Mouse (Mus musculus): ENCODE results near the gene Hrk. TPM values are rescaled to one million over a fixed set of nuclear protein-coding genes. Genes with fewer than 3 reads are reported as not detected.

The Hrk gene
- total RNA-seq, 2 experiments from 2014 or later: not detected

- no peak for ATAC-seq (replicated peaks; ENCODE audit: poor library complexity)
These were observed 3.8 kb upstream of the Hrk start for GRCm38 (mm10) chr5:118160691-118161090.

GRCm38 (mm10) chr5:118165462-118165861 is 1.0 kb downstream of the Hrk start:
- ATAC-seq (replicated peaks; ENCODE audit: poor library complexity): no peak

GRCm38 (mm10) chr5:118167561-118167995 is 3.1 kb downstream of the Hrk start:
- ATAC-seq (replicated peaks; ENCODE audit: poor library complexity): no peak

- 0 out of 2 replicates have a peak, but pooled peaks have one; percentile 30 for ATAC-seq (replicated peaks; ENCODE audit: poor library complexity)
These were observed 5.1 kb downstream of the Hrk start for GRCm38 (mm10) chr5:118169222-118170221.

- ATAC-seq (replicated peaks; ENCODE audit: poor library complexity): peak; percentile 49; the same call in 1 of the 2 replicates
These were observed 6.6 kb downstream of the Hrk start for GRCm38 (mm10) chr5:118170888-118171529.

GRCm38 (mm10) chr5:118171665-118172064 is 7.2 kb downstream of the Hrk start:
- ATAC-seq (replicated peaks; ENCODE audit: poor library complexity): no peak

GRCm38 (mm10) chr5:118172078-118172723 is 7.8 kb downstream of the Hrk start:
- peak; percentile 9; the same call in 1 of the 2 replicates for ATAC-seq (replicated peaks; ENCODE audit: poor library complexity)

GRCm38 (mm10) chr5:118174310-118175009 is 10.0 kb downstream of the Hrk start:
- ATAC-seq (replicated peaks; ENCODE audit: poor library complexity): no peak

GRCm38 (mm10) chr5:118175137-118175536 is 10.7 kb downstream of the Hrk start:
- 0 out of 2 replicates have a peak, but pooled peaks have one; percentile 36 for ATAC-seq (replicated peaks; ENCODE audit: poor library complexity)

GRCm38 (mm10) chr5:118177640-118178039 is 13.2 kb downstream of the Hrk start:
- no peak for ATAC-seq (replicated peaks; ENCODE audit: poor library complexity)

GRCm38 (mm10) chr5:118186903-118187633 is 22.6 kb downstream of the Hrk start:
- ATAC-seq (replicated peaks; ENCODE audit: poor library complexity): no peak

- ATAC-seq (replicated peaks; ENCODE audit: poor library complexity): no peak
These were observed 23.9 kb downstream of the Hrk start for GRCm38 (mm10) chr5:118188356-118188755.

GRCm38 (mm10) chr5:118190491-118190890 is 26.0 kb downstream of the Hrk start:
- ATAC-seq (replicated peaks; ENCODE audit: poor library complexity): no peak

GRCm38 (mm10) chr5:118192221-118192620 is 27.8 kb downstream of the Hrk start:
- ATAC-seq (replicated peaks; ENCODE audit: poor library complexity): no peak

GRCm38 (mm10) chr5:118197421-118197820 is 33.0 kb downstream of the Hrk start:
- no peak for ATAC-seq (replicated peaks; ENCODE audit: poor library complexity)

- no peak for ATAC-seq (replicated peaks; ENCODE audit: poor library complexity)
These were observed 35.2 kb downstream of the Hrk start for GRCm38 (mm10) chr5:118199670-118200069.

GRCm38 (mm10) chr5:118204675-118205440 is 40.4 kb downstream of the Hrk start:
- peak; percentile 89 for ATAC-seq (replicated peaks; ENCODE audit: poor library complexity)

GRCm38 (mm10) chr5:118205852-118206251 is 41.4 kb downstream of the Hrk start:
- no peak for ATAC-seq (replicated peaks; ENCODE audit: poor library complexity)

- ATAC-seq (replicated peaks; ENCODE audit: poor library complexity): no peak
These were observed 49.6 kb downstream of the Hrk start for GRCm38 (mm10) chr5:118214012-118214411.

Measured in megakaryocyte progenitor cell, adult 5-6 weeks (primary cell).